Mouse (Mus musculus): ENCODE measurements at regions not wholly inside any gene's neighbourhood (a gene's known extent, or its start where the extent isn't known, plus 50 kb on each side); places are given as distances from the start of the nearest gene placed in this dataset.

- Histone ChIP-seq H3K27ac (no peak overlapping the region), H3K4me3 (no peak overlapping the region)
- intact Hi-C loops (cut with DNase I) = no loop called here
- DNase-seq = no peak
- no peak for TF ChIP-seq CTCF (IDR thresholded peaks at IDR 0.05)
Observed at GRCm38 (mm10) chr13:43930081-43930981, 145.8 kb downstream of the Cd83 start.

DNA sequence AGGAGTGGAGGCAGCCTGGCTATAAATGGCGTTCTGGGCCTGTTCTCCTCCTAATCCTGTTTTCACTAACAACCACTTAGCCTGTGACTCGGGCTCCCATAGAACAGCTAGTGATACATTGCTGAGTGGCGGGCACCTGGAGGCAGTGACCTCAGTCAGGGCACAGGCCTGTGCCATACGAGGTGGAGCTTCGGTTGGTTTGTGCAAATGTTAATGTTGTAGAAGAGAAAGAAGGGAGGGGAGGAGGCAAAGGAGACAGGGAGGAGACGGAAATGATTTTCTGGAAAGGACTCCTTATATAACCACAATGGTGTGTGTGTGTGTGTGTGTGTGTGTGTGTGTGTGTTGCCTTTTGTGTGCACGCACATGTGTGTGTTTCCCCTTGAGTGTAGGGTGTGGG, 148.4 kb downstream of the Cd83 start:
- DNase-seq = no peak
- Histone ChIP-seq H3K4me3 (no peak overlapping the region), H3K27ac (no peak overlapping the region)
- no peak for TF ChIP-seq CTCF (IDR thresholded peaks at IDR 0.05)
- intact Hi-C loops (cut with DNase I) = no loop called here

DNA sequence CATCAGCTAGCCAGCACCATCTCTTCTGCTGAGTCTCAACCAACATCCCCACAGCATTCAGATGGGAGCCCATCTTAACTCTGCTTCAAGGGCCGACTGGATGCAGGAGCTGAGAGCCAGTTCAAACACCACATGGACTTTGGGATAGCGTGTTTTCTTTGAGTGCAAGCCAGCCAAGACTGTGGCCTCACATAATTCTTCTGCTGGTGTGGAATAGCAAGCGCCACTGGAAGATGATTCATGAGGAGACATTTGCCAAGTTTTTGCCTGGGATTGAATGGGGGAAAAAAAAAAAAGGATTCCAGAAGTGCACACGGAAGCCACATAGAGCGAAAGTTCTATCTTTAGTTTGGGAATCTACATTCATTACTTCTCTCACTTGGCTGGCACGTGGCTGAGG, 150.7 kb downstream of the Cd83 start:
- peak; percentile 17 for DNase-seq
- intact Hi-C loops (cut with DNase I) = no loop called here
- Histone ChIP-seq H3K4me3 (no peak overlapping the region), H3K27ac (no peak overlapping the region)
- TF ChIP-seq CTCF (IDR thresholded peaks at IDR 0.05) = no peak

DNA sequence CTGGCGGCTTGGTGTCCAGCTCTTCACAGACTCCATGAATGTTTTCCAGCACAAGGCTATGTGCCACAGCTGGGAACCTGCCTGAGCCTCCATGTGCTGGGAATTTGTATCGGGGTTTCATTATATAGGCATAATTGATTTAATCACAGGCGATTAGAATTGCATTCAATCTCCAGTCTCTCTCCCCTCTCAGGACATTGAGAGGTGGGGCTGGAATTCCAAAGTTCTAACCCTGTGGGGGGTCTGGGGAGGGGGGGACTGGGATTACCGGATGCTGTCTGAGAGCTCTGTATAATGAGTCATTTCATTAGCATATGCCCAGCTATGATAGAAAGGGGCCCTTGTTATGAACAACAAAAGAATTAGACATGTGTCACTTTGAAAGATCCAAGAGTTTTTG, 151.9 kb downstream of the Cd83 start:
- Histone ChIP-seq H3K4me3 (no peak overlapping the region), H3K27ac (no peak overlapping the region)
- DNase-seq = no peak
- no peak for TF ChIP-seq CTCF (IDR thresholded peaks at IDR 0.05)
- intact Hi-C loops (cut with DNase I) = no loop called here

DNA sequence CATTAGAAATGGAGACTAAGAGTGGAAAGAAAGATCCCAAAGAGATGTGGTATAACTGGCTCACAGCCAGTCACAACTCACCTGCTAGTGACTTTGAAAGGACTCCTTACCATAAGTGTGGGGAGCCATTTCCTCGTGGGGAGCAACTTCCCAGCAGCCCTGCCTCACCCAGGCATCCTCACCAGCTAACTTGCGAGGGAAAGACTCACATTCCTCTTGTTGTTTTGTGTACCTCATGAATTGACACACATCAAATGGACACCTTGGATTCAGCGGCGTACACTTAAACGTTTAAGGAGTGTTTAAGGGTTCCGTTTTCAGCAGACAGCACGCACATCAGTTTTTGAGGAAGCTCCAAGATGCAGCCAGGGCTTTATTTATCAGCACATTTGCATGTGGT, 154.0 kb downstream of the Cd83 start:
- no peak for DNase-seq
- no peak overlapping the region for H3K4me3 ChIP-seq
- intact Hi-C loops (cut with DNase I) = no loop called here

GRCm38 (mm10) chr13:43939375-43939774, 154.8 kb downstream of the Cd83 start:
- Histone ChIP-seq H3K27ac (no peak overlapping the region), H3K4me3 (no peak overlapping the region)
- TF ChIP-seq CTCF (IDR thresholded peaks at IDR 0.05) = no peak
- intact Hi-C loops (cut with DNase I) = no loop called here
- DNase-seq = no peak

More for the DNA sequence above, 154.0 kb downstream of the Cd83 start:
- H3K27ac ChIP-seq = no peak overlapping the region
- TF ChIP-seq CTCF (IDR thresholded peaks at IDR 0.05) = no peak

- H3K27ac ChIP-seq = no peak overlapping the region
Observed at GRCm38 (mm10) chr13:43941731-43942130, 157.2 kb downstream of the Cd83 start.

DNA sequence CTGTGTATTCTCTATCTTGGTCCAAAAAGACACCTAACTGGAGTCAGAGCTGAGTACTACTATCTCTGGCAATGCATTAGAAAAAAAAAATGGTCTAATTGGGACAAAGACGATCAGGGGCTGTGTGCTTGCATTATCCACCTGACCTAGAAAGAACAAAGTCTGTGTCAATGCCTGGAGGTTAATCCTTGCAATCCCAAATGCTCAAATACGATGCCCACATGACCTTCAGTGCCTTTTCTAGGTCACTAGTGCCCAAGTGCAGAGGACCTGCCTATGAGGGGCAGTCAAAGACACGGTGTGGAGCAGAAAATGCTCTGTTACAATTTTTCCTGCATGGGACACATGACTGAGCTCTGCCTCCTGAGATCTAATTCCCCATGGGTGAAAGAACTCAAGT, 164.0 kb downstream of the Cd83 start:
- no peak overlapping the region for H3K4me3 ChIP-seq
- TF ChIP-seq CTCF (IDR thresholded peaks at IDR 0.05) = no peak
- no peak for DNase-seq
- no peak overlapping the region for H3K27ac ChIP-seq
- intact Hi-C loops (cut with DNase I) = no loop called here

More at GRCm38 (mm10) chr13:43941731-43942130, 157.2 kb downstream of the Cd83 start:
- no peak for DNase-seq
- intact Hi-C loops (cut with DNase I) = no loop called here
- TF ChIP-seq CTCF (IDR thresholded peaks at IDR 0.05) = no peak
- H3K4me3 ChIP-seq = no peak overlapping the region

- intact Hi-C loops (cut with DNase I) = no loop called here
Observed at GRCm38 (mm10) chr13:43949740-43950643, 165.4 kb downstream of the Cd83 start.

DNA sequence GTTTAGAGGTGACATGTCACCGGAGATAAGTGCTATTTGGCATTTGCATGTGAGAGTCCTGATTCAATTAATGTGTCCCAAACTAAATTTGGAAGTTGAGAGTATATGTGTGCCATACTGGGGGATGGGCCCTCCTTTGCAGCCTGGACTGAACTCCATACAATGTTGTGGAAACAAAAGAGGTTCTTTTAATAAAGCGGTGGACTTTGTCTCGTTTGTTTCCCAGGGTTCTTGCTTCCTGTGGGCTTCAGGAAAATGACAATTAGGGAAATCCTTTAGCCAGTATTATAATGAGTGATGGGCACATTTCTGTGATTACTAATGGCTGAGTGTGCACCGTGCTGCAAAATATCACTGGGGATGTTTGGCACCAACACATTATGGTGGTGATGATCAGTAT, 167.9 kb downstream of the Cd83 start:
- intact Hi-C loops (cut with DNase I) = no loop called here
- no peak overlapping the region for H3K27ac ChIP-seq
- no peak for DNase-seq
- TF ChIP-seq CTCF (IDR thresholded peaks at IDR 0.05) = no peak
- no peak overlapping the region for H3K4me3 ChIP-seq

More at GRCm38 (mm10) chr13:43949740-43950643, 165.4 kb downstream of the Cd83 start:
- DNase-seq = no peak
- Histone ChIP-seq H3K4me3 (no peak overlapping the region), H3K27ac (no peak overlapping the region)
- no peak for TF ChIP-seq CTCF (IDR thresholded peaks at IDR 0.05)

DNA sequence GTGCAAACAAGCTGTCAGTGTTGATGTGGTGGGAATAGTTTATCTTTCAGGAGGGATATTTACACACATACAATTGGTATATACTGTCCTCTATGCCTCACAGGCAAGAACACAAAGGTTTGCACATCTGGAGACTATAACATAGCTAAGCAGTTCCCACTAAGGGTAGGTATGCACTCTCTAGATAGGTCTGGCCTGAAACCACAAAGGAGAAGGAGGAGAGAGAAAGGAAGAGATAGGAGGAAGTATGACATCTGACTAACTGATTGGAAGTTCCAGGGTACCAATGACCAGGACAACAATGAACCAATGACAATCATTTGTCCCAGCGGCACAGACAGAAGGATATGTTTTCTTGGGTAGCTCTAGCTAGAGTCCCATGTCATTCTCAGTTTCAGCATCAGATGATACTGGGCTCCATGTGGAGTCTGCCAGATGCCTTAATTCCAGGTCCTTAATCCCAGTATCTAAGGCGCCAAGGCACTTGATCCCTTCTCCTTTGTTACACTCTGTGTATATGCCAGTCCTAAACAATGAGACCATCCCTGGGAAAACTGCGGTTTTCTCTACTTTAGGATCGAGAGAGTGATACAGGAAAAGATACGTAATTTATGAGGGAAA, 168.5 kb downstream of the Cd83 start:
- Histone ChIP-seq H3K4me3 (no peak overlapping the region), H3K27ac (no peak overlapping the region)
- no peak for TF ChIP-seq CTCF (IDR thresholded peaks at IDR 0.05)
- DNase-seq = no peak
- intact Hi-C loops (cut with DNase I) = no loop called here

DNA sequence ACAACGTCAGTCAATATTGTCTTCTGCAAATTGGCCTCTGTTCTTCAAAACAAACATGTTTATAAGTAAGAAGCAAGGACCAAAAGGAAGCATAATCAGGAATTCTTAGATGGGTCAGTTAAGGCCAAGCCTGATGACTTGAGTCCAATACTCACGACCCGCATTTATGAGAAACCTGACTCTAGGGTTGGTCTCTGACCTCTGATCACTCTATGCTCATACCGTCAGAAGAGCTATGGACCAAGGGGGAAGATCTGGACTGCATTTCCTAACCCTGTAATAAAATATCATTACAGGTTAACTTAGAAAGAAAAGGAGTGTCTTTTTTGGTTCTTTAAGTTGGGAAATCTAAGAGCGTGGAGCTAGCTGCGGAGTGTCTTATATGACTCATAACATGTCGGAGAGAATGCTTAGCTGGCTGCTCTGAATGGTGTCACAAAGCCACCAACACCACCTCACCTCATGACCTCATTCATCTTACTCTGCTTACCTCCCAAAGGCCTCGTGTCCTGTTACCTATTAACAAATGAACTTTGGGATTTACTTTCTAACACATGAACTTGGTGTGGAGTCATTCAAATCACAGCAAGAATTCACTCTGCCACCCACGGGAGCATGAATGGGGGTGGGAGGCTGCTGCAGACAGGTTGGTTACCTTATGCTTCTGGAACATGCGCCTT, 170.3 kb downstream of the Cd83 start:
- intact Hi-C loops (cut with DNase I) = no loop called here

More for the DNA sequence above, 170.3 kb downstream of the Cd83 start:
- DNase-seq = no peak
- no peak for TF ChIP-seq CTCF (IDR thresholded peaks at IDR 0.05)
- Histone ChIP-seq H3K4me3 (no peak overlapping the region), H3K27ac (no peak overlapping the region)
